Mouse (Mus musculus) midbrain, postnatal 0 days (tissue): Measurements from ENCODE around the gene Cebpg. TPM values are rescaled to one million over a fixed set of nuclear protein-coding genes. Genes with fewer than 3 reads are reported as not detected.
A peak's percentile ranks its signal among the peaks of the same experiment; 100 is the strongest.

Experiments used
- ATAC-seq: fragments of 200-750 bp; cut with Nextera tagmentation; 2 replicates; pipeline ENCODE4 v1.8.0; 2017; ENCODE audit warnings: moderate number of reproducible peaks, mild to moderate bottlenecking, moderate TSS enrichment, moderate library complexity; ENCODE audit not compliant: low FRiP score
- DNase-seq: peaks from one replicate; pipeline ENCODE4 v3.0.0-alpha.2; 2015; ENCODE audit warnings: low spot score
- H3K27ac ChIP-seq: fragments of 300-500 bp; sonication (generic); 2 replicates; pipeline ENCODE4 v1.5.1; 2014; ENCODE audit warnings: low read depth, mild to moderate bottlenecking, low read length, mixed read lengths
- H3K27me3 ChIP-seq: fragments of 300-500 bp; sonication (generic); 2 replicates; pipeline ENCODE4 v1.6.1; 2014; ENCODE audit warnings: low read length, control low read depth, mixed read lengths; ENCODE audit not compliant: insufficient read depth
- H3K36me3 ChIP-seq: fragments of 300-500 bp; sonication (generic); 2 replicates; pipeline ENCODE4 v1.6.1; 2014; ENCODE audit warnings: low read length, control low read depth, mixed read lengths; ENCODE audit not compliant: insufficient read depth
- H3K4me1 ChIP-seq: fragments of 300-500 bp; sonication (generic); 2 replicates; pipeline ENCODE4 v1.6.1; 2014; ENCODE audit warnings: mild to moderate bottlenecking, control low read depth, antibody characterized with exemption, low read length, mixed read lengths; ENCODE audit not compliant: insufficient read depth
- H3K4me2 ChIP-seq: fragments of 300-500 bp; sonication (generic); 2 replicates; pipeline ENCODE4 v1.6.1; 2014; ENCODE audit warnings: low read depth, mild to moderate bottlenecking, low read length, mixed read lengths; ENCODE audit not compliant: poor library complexity, severe bottlenecking
- H3K4me3 ChIP-seq: fragments of 300-500 bp; sonication (generic); 2 replicates; pipeline ENCODE4 v1.5.1; 2014; ENCODE audit warnings: low read depth, mild to moderate bottlenecking, low read length, moderate library complexity
- H3K9ac ChIP-seq: fragments of 300-500 bp; sonication (generic); replicated peaks from 2 replicates; pipeline ENCODE4 v1.6.1; 2014; ENCODE audit warnings: mild to moderate bottlenecking, low read length, moderate library complexity, mixed read lengths; ENCODE audit not compliant: poor library complexity, severe bottlenecking
- H3K9me3 ChIP-seq: fragments of 300-500 bp; sonication (generic); 2 replicates; pipeline ENCODE4 v1.6.1; 2016; ENCODE audit warnings: low read length, control low read depth
- CTCF ChIP-seq: IDR thresholded peaks from 2 replicates; pipeline ENCODE4 v1.5.1; 2016; ENCODE audit warnings: antibody characterized with exemption, mild to moderate bottlenecking
- WGBS: fragments of 180-500 bp; shearing (Covaris S2); extraction: QIAGEN DNeasy Blood & Tissue Kit; methylation state at CpG from one replicate; pipeline ENCODE4 v1.1.7; 2014; 5-methylcytosine and 5-hydroxymethylcytosine counted together
- polyA plus RNA-seq: library from polyadenylated mRNA; unstranded; fragments of >200 nt; fragmentation: Nextera tagmentation; extraction: Ambion mirVana; gene quantifications from 2 replicates; pipeline ENCODE4 v1.2.1, GENCODE M21; 2015
- total RNA-seq: library from RNA; depleted of rRNA; stranded (reverse); fragments of >200 nt; gene quantifications from 2 replicates; pipeline ENCODE4 v1.2.3, GENCODE M21; 2014

Cebpg gene
- total and polyA plus RNA-seq, 2 experiments from 2014 or later, result 12.8 to 13.9 TPM

DNA sequence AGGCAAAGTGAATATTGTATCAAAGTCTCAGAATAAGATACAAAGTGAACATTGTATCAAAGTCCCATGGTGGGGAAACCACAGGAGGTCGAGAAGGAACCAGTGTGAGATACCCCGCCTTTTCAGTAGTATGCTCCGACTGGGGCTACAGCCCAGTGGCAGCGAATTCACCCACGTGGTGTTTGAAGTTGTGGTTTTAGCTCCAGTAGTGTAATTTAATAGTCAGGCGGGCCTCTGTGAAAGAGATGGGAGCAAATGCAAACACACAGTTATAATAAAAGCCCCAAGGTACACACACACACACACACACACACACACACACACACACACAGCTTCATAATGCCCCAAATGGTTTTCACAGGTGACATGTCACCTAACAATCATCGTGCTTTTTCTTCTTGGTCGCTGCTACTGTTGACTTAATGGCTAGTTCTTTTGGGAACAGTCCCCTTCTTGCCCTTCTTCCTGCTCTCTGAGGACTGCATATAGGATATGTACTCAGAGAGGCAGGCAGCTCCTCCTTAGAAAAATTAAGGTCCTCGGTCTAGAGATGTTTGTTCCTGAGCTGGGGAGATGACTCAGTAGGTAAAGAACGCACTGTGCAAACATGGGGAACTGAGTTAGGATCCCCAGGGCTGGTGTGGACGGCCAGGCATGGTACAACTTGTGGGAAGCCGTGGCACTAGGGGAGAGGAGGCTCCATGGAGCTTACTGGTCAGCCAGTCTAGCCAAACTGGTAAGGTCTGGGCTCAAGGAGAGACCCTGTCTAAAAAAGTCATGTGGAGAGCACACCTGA, 28.4 kb upstream of the Cebpg start:
- Histone ChIP-seq H3K27ac (no peak overlapping the region), H3K9ac (no peak overlapping the region), H3K4me1 (0 out of 2 replicates have a peak, but pooled peaks cover 3% of the 10 kb centered on the region), H3K36me3 (no peaks in the 10 kb centered on the region), H3K4me3 (no peak overlapping the region), H3K9me3 (no peaks in the 10 kb centered on the region), H3K4me2 (no peak overlapping the region), H3K27me3 (no peaks in the 10 kb centered on the region)
- DNase-seq (no peak), ATAC-seq (no peak)
- no peak for TF ChIP-seq CTCF
- WGBS, result 84% methylated on average over 12 of the region's 12 CpGs

DNA sequence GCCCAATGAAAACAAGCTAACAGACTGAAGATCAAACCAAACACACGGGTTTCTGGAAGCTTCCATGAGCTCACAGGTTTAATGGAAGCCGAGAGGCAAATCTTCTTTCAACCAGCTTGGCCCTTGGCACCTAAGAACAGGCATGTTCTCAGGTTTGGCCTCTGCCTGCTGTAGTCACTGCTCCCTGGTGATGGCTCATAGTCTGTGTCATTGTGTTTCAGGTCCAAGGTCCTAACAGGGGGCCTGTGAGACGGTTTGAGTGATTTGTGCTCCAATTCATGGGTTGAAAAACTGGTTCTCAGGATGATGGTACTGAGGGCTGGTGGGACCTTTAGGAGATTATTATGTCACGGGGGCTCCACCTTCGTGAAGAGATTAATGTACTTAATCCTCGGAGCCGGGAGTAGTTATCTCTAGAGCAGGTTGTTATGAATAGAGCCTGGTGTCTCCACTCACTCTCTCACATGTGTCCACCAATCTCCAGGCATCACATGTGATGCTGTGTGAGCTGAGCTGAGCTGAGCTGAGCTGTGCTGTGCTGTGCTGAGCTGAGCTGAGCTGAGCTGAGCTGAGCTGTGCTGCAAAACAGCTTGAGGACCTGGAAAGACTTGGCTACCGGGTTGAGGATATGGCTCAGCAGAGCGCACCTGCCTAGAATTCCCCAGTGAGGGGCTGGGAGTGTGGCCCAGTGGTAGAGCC, 25.2 kb upstream of the Cebpg start:
- no peak for TF ChIP-seq CTCF
- Histone ChIP-seq H3K4me2 (no peak overlapping the region), H3K27me3 (no peaks in the 10 kb centered on the region), H3K9ac (no peak overlapping the region), H3K27ac (no peak overlapping the region), H3K4me1 (0 out of 2 replicates have a peak, but pooled peaks cover 3% of the 10 kb centered on the region), H3K36me3 (no peaks in the 10 kb centered on the region), H3K4me3 (no peak overlapping the region), H3K9me3 (no peaks in the 10 kb centered on the region)
- WGBS, result 63% methylated on average over 9 of the region's 9 CpGs
- ATAC-seq (no peak), DNase-seq (no peak)

GRCm38 (mm10) chr7:35080843-35081338, 24.5 kb upstream of the Cebpg start:
- 50% methylated on average over 10 of the region's 10 CpGs for WGBS
- H3K4me2 ChIP-seq, result no peak overlapping the region

GRCm38 (mm10) chr7:35076645-35077044, 20.3 kb upstream of the Cebpg start:
- TF ChIP-seq CTCF, result no peak
- no peak overlapping the region for H3K4me2 ChIP-seq
- H3K27ac ChIP-seq, result no peak overlapping the region
- peak; percentile 15 for DNase-seq
- WGBS, result 33% methylated on average over 5 of the region's 5 CpGs
- H3K4me3 ChIP-seq, result no peak overlapping the region
- no peak overlapping the region for H3K9ac ChIP-seq
- no peaks in the 10 kb centered on the region for H3K27me3 ChIP-seq
- no peaks in the 10 kb centered on the region for H3K9me3 ChIP-seq
- H3K4me1 ChIP-seq, result no peaks in the 10 kb centered on the region
- no peaks in the 10 kb centered on the region for H3K36me3 ChIP-seq
- no peak for ATAC-seq

More at GRCm38 (mm10) chr7:35080843-35081338, 24.5 kb upstream of the Cebpg start:
- H3K9ac ChIP-seq, result no peak overlapping the region
- no peaks in the 10 kb centered on the region for H3K4me1 ChIP-seq
- ATAC-seq (no peak), DNase-seq (no peak)
- H3K4me3 ChIP-seq, result no peak overlapping the region
- TF ChIP-seq CTCF, result no peak
- H3K27ac ChIP-seq, result no peak overlapping the region
- no peaks in the 10 kb centered on the region for H3K27me3 ChIP-seq
- H3K36me3 ChIP-seq, result no peaks in the 10 kb centered on the region
- H3K9me3 ChIP-seq, result no peaks in the 10 kb centered on the region

- WGBS, result 40% methylated on average over 8 of the region's 8 CpGs
- TF ChIP-seq CTCF, result no peak
- DNase-seq, result peak; percentile 44
- H3K4me3 ChIP-seq, result no peak overlapping the region
- H3K9ac ChIP-seq, result no peak overlapping the region
- no peaks in the 10 kb centered on the region for H3K9me3 ChIP-seq
- no peaks in the 10 kb centered on the region for H3K27me3 ChIP-seq
- no peak for ATAC-seq
- no peaks in the 10 kb centered on the region for H3K36me3 ChIP-seq
- H3K4me1 ChIP-seq, result no peaks in the 10 kb centered on the region
- no peak overlapping the region for H3K4me2 ChIP-seq
- H3K27ac ChIP-seq, result no peak overlapping the region
These were observed 10.4 kb upstream of the Cebpg start for GRCm38 (mm10) chr7:35066640-35067212.

DNA sequence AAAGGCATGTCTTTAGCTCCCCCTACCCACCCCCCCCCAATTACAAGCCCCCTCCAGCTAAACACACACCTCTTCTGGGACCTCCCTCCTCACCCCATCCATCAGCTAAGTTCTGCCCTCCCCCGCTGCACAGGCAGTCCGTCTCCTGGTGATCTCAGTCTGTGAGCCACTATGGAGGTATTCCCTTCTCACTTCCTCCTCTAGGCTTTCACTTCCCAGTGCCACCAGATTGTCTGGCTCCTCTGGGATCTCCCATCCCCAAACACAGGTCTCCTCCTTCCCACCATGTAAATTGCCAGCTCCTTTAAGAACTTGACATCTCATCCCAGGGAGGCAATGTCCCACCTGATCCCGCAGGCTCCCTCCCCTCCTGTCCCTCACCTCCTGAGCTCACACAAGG, 9.6 kb upstream of the Cebpg start:
- Histone ChIP-seq H3K36me3 (no peaks in the 10 kb centered on the region), H3K27ac (no peak overlapping the region), H3K4me3 (no peak overlapping the region), H3K4me2 (no peak overlapping the region), H3K9ac (no peak overlapping the region), H3K9me3 (no peaks in the 10 kb centered on the region), H3K4me1 (no peaks in the 10 kb centered on the region), H3K27me3 (no peaks in the 10 kb centered on the region)
- DNase-seq, result no peak
- no peak for ATAC-seq
- 67% methylated on average over 2 of the region's 3 CpGs for WGBS
- no peak for TF ChIP-seq CTCF
